Mouse (Mus musculus) left cerebral cortex, adult 18-20 months (tissue): ENCODE measurements around the gene Fyb2. TPM values are rescaled to one million over a fixed set of nuclear protein-coding genes. Genes with fewer than 3 reads are reported as not detected.

Experiments used
- DNase-seq, 2 experiments: peaks; one replicate each; pipeline ENCODE4 v3.0.0; 2021 to 2022; ENCODE audit warnings: low spot score in 2 of 2, mixed read lengths in 1 of 2
- long read RNA-seq, 2 experiments: library from polyadenylated mRNA; stranded (forward); transcript quantifications; one replicate each; pipeline ENCODE4 v2.0.0; 2021
- total RNA-seq, 2 experiments: library from RNA; stranded (reverse); gene quantifications; 2 replicates each; pipeline ENCODE4 v1.2.3; 2021

The Fyb2 gene
- 1 to 10 TPM; 1.2 to 1.6 TPM for total RNA-seq
- long read RNA-seq, experiment 1, partial matches to known transcripts = 0 of 2 reads
- long read RNA-seq, experiment 1, other reads (novel, unspliced or antisense) = 2 of 2 reads
- long read RNA-seq, experiment 2, partial matches to known transcripts = 1 of 1 reads
- long read RNA-seq, experiment 2, other reads (novel, unspliced or antisense) = 0 of 1 reads

- no peak for DNase-seq
These were observed at the start of gene Fyb2 for GRCm38 (mm10) chr4:104913291-104914129. Gene Fyb2, plus strand, starts transcription at chr4:104913456.

GRCm38 (mm10) chr4:104864397-104864796 is 48.9 kb upstream of the Fyb2 start:
- DNase-seq = no peak

GRCm38 (mm10) chr4:104869581-104869980 is 43.7 kb upstream of the Fyb2 start:
- DNase-seq = no peak

- DNase-seq = no peak
These were observed 43.1 kb upstream of the Fyb2 start for GRCm38 (mm10) chr4:104870196-104870595.

DNA sequence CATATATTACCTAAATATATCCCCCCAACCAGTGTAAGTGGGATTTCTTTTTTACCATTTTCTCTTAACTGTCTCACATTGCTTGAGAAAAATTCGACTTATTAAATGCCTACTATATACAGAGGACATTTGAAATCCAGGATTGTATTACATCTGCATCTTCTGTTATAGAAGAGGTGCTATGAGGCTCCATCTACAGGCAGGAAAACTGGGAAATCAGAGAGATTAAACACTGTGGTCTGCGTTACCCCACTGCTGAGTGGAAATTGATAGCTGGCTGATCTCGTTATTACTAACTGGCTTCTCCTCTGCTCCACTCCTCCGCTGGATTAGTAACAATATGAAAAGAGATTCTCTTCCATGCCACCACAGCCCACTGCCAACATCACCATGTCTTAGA is 37.4 kb upstream of the Fyb2 start:
- DNase-seq = no peak

DNA sequence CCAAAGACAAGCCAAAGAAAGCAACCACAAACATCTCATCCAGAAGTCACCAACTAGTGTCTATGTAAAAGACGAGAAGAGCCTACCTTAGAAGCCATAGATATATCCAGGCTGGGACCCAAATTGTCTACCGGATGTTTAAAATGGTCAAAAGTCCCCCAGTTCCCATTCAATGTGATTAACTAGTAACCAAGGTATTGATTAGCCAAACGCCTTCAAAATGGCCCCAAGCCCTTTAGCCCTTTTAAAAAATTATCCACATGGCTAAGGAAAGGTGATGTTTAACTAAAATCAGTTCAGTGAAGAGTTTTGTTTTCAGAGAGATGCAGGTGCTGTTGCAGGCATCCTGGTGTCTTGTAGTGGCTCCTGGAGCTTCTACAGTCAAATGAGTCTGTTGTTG is 36.9 kb upstream of the Fyb2 start, which contains the start of gene C8a:
Gene C8a, minus strand, starts transcription at position 76 of the 400 bp plus-strand sequence.
- no peak for DNase-seq

DNA sequence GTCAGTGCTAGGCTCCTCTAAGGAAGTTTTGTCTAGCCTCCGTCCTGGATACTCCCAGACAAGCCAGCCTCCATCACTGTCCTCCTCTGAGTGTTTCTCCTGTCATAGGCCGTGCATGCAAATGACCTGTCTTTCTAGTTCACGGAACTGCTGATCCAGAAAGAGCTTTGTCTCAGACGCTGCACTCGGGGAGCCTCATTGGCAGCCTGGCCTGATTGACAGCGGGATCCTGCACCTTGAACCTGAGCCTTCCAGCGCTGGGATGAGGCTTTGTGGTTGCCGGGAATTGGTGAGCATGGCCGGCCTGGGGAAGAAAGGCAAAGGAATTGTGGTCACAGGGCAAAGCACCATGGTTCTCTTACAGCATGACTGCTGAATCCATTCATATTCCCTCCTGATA is 25.8 kb upstream of the Fyb2 start:
- DNase-seq = no peak

GRCm38 (mm10) chr4:104888499-104889262 is 24.6 kb upstream of the Fyb2 start:
- no peak for DNase-seq

DNA sequence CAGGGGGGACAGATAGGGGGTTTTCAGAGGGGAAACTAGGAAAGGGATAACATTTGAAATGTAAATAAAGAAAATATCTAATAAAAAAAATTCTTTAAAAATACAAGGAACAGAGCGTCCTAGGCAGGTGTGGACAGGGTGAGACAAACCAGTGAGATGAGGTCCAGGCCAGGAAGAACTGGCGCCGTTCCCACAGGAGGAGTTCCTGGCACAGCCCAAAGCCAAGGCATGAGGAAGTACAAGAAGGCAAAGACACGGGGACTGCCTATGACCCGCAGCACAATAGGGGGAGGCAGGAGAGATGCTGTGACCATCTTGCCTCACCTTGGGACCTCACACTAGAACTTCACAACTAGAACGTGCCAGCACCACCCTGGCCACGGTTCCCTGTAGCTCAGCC is 21.5 kb upstream of the Fyb2 start:
- DNase-seq = no peak

GRCm38 (mm10) chr4:104893588-104893987 is 19.7 kb upstream of the Fyb2 start:
- peak in 1 of 2 experiments; percentile 18 for DNase-seq

DNA sequence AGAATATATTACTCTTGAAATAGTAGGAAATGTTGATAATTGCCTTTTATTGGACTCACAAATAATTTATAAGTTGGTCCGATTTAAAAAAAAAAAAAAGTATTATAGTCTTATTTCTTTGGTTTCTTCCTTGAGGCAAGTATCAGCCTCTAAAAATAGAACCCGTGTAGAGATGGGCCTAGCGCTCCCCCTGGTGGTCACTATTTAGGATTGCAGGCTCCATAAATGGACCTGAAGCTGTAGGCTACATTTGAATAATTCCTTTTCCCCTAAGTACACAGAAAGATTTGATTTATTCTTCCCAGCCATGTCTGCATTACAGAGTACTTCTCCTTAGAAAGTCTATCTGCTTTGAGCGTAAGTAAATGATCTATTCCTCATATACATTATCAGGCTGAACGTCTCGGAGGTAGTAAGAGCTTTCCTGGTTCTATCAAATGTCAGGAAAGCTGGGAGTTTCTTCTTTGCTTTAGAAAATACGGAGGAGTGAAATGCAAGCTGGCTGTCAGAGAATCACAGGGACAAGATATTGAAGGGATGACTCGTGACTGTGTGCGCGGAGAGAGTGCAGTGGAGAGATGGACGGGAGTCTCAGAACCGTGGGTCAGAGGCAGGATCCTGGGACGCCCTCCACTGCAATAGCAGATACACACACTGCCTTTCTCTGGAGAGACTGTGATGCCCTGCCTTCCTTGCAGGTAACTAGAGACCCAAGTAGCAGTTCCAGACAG is 19.1 kb upstream of the Fyb2 start:
- peak; percentile 69 to 75 for DNase-seq

- no peak for DNase-seq
These were observed 10.4 kb upstream of the Fyb2 start for GRCm38 (mm10) chr4:104902836-104903235.

- no peak for DNase-seq
These were observed 8.2 kb upstream of the Fyb2 start for GRCm38 (mm10) chr4:104905049-104905448.

DNA sequence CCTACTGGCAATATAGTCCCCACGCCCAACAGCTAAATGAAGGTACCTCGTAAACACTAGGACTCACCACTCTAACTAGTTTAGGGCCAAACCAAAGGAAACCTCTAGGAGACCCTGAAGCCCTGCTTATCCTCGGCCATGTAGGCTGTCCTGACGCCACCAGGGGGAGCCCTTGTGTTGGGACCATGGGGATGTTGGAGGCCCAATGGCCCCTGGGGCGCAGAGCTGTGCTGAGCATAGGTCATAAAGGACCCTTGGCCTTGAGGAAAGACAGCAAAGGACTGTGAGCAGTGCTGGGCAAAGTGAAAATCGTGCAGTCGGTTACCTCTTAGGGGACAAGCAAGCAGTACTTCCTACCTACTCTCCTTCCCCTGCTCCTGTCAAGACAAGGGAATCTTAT is 1.6 kb upstream of the Fyb2 start:
- peak; percentile 71 to 84 for DNase-seq

DNA sequence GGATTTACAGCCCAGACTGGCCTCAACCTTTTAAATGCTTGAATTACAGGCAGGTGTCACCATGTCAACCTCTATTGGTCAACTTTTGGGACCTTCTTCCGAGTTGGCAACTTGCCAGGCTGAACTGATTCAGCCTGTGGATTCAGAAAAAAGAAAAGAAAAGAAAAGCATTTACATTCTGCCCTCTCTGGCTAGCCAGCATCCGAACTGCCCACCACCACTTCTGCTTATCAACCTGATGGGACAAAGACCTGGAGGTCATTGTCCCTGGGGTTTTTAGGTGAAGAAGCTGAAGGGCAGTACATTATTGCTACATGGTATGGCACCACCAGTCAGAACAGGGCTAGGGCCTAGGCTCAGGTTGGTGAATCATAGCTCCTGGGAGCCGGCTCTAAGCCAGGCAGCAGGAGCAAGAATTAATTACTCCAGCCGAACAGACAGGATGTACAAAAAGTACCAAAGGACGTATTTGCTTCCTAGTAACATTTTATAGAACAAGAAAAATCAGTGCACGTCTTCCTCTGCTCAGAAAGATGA is 1.5 kb downstream of the Fyb2 start:
- no peak for DNase-seq

DNA sequence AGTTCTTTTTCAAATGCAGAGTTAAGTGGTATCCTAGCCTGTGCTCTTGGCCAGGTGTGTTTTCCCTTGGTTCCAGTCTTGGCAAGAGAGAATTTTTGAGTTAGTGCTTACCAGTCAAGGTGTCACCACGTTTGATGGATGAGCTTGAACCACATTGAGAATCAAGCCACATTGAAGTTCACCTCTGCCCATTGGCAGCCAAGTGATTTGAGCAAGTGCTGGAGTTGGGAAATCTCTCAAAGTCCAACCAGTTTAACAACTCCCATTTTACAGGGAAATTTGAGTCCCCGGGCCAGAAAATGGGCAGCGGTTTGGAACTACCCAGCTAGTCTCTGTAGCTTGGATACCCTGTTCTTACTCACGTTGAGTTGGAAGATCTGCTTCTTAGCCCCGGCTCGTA is 4.8 kb downstream of the Fyb2 start:
- no peak for DNase-seq

DNA sequence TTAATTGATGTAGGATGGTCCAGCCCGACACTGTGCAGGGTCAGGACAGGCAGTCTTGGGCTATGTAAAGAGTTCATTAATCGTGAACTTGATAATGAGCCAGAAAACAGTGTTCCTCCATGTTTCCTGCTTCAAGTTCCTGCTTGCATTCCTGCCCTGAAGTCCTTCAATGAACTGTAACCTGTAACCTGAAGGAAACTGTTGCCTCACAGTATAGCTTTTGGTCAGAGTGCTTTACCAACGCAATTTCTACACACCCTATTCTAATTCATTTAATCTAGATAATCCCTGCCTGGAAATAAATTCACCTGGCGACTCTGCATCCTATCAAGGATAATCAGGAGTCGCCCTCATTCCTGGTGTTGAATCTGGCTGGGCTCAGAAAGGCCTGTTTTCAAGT is 12.1 kb downstream of the Fyb2 start:
- DNase-seq = no peak

DNA sequence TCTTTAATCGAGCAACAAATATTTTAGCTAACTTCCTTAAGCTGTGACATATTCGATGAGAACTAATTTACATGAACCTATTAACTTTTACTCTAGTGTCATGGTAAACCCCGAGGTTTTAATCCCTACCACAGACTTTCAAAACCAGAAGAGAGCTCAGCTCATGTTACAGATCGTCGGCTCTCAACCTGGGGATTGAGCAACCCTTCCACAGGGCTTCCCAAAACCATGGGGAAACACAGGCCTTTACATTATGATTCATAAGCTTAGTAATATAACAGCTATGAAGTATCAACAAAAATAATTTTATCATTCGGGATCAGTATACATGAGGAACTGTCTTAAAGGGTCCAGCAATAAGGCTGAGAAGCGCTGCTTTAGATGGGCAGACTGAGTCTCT is 15.9 kb downstream of the Fyb2 start:
- no peak for DNase-seq

DNA sequence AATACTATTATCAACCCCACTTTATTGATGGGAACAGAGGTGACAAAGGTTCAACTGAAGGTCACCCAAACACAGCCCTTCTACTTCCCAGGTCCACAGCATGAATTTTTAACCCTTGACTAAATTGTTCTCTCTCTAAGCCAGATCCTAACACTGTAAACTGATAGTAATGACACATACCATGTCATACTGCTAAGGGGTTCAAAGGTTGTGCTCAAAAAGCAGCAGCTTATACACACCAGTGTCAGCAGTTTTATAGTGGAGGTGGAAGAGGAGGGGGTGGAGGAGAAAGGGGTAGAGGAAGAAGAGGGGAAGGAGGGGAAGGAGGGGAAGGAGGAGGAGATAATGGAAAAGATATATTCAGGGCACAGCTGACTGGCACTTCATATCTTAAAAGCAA is 20.4 kb downstream of the Fyb2 start:
- no peak for DNase-seq

DNA sequence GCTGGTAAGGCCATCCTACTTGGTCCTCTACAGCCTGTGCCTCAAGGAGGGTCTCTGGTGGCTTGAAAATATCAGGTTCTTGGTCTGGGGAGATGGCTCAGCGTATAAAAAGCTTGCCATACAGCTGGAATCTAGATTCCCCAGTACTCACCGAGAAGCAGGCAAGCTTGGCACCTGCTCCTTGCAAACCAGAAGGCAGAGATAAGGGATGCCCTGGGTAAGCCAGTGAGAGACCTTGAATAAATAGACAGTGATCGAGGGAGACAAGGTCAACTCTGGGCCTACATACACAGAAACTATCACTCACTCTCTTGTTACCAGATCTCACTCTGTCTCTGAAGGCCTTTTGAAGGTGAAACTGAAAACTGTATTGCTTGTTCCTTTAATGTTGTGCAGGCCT is 21.7 kb downstream of the Fyb2 start:
- DNase-seq = no peak

DNA sequence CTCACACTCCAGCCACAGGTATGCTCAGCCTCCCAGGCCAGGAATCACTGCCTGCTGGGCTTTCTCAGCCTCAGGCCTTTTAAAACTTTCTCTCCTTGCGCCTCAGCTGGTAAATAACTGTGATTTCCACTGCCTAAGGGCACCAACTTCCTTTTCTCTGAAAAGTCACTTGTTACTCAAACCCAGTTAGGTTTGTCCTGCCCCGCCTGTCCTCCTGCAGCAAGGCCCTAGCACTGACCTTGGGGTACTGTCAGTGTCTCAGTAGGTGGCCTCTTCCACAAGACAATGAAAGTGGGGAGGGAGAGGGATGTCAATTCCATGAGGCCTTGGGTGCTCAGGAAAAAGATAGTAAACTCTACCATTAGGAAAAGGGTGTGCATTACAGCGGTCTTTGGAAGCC is 22.2 kb downstream of the Fyb2 start:
- no peak for DNase-seq
